Mouse (Mus musculus): ENCODE results near the gene Sppl2a.

DNA sequence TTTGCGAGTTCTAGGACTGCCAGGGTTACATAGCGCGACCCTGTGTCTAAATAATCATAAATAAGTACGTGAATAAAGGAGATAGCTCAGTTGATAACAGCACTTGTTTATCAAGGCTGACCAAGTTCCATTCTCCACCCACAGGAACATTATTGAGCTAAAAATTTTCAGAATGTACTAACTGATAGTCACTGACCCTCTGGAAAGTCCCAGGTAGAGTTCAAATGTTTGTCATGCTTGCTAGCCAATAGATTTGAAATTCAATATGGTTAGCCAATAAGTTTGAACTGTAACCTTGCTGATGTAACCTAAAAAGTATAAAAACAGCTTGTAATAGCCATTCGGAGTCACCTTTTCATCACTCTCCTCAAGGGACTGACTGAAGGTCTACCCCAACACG is 4.4 kb downstream of the Sppl2a start:
- TF ChIP-seq CTCF (IDR thresholded peaks at IDR 0.05; ENCODE audit: extremely low read depth, insufficient read depth, insufficient read length, insufficient replicate concordance), result no peak
- TF ChIP-seq POLR2A (IDR thresholded peaks at IDR 0.05; ENCODE audit: low read depth, low read length), result no peak

Measured in spleen, adult 2 months (tissue).